Mouse (Mus musculus) adrenal gland, postnatal 36 days (tissue): ENCODE results near the gene Syne4. TPM values are rescaled to one million over a fixed set of nuclear protein-coding genes. Genes with fewer than 3 reads are reported as not detected.
A peak's percentile ranks its signal among the peaks of the same experiment; 100 is the strongest.

Experiments used
- DNase-seq, 2 experiments: peaks; one replicate each; pipeline ENCODE4 v3.0.0; 2021; ENCODE audit warnings: mixed read lengths in 1 of 2
- long read RNA-seq, 2 experiments: library from polyadenylated mRNA; stranded (forward); transcript quantifications; one replicate each; pipeline ENCODE4 v2.0.0; 2021; ENCODE audit warnings: borderline sequencing depth in 2 of 2
- total RNA-seq, 2 experiments: library from RNA; stranded (reverse); gene quantifications; 2 replicates each; pipeline ENCODE4 v1.2.3; 2021

Gene Syne4
- 10 to 100 TPM; 21.8 to 49.1 TPM for total RNA-seq
- long read RNA-seq, experiment 1, partial matches to known transcripts = 0 of 8 reads
- long read RNA-seq, experiment 1, other reads (novel, unspliced or antisense) = 2 of 8 reads
- long read RNA-seq, experiment 2, partial matches to known transcripts = 4 of 13 reads
- long read RNA-seq, experiment 2, other reads (novel, unspliced or antisense) = 5 of 13 reads

DNA sequence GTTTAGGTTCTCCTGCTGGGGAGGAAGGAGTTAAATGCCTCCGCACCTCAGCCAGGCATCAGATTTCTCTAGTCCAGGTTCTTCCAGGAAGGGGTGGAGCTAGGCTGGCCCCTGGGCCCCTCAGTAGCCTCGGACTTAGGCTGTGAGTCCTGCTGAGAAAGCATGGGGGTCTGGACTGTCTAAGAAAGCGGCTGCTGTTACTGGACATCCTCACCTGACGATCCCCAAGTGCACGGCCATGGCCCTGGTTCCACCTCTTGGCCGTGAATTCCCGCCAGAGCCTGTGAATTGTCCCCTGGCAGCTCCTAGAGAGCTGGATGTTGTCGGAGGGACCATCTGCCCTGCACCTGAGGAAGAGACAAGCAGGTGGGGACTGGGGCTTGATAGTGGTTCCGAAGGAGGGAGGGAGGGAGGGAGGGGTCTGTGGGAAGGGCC is at the start of gene Syne4:
Gene Syne4, plus strand, starts transcription at position 87 of the 435 bp plus-strand sequence.
- DNase-seq = peak in 1 of 2 experiments; percentile 26

- DNase-seq = peak in 1 of 2 experiments; percentile 40
These were observed 49.6 kb upstream of the Syne4 start for GRCm38 (mm10) chr7:30265041-30265440.

DNA sequence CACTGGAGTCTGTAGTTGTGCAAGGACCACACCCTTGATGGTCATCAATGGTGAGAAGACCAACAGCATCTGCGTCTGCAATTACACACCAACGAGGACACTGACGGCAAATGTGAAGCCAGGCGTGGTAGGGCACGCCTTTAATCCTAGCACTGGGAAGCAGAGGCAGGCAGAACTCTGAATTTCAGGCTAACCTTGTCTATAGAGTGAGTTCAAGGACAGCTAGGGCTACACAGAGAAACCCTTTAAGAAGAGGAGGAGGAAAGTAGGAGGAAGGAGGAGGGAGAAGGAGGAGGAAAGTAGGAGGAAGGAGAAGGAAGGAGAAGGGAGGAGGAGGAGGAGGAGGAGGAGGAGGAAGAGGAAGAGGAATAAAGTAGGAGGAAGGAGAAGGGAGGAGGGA is 49.1 kb upstream of the Syne4 start:
- DNase-seq = no peak

GRCm38 (mm10) chr7:30265935-30266334 is 48.7 kb upstream of the Syne4 start:
- no peak for DNase-seq

- DNase-seq = no peak
These were observed 47.8 kb upstream of the Syne4 start for GRCm38 (mm10) chr7:30266780-30267179.

DNA sequence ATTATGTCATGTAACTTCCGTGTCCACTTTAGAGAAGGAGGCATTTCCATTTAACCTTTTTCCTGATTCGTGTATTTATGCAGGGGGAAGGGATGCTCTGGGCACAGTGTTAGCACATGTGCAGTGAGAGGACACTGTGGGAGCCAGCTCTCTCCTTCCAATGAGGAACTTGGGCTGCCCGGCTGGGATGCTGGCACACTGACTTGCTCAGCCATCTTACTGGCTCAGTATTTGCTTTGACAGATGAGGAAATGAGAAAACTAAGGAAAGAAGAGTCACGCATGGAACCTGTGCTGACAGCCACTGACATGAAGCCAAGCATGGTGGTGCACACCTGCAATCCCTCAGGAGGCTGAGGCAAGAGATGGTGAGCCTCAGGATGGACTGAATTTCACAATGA is 45.0 kb upstream of the Syne4 start:
- DNase-seq = no peak

GRCm38 (mm10) chr7:30274383-30274782 is 40.2 kb upstream of the Syne4 start:
- DNase-seq = no peak

DNA sequence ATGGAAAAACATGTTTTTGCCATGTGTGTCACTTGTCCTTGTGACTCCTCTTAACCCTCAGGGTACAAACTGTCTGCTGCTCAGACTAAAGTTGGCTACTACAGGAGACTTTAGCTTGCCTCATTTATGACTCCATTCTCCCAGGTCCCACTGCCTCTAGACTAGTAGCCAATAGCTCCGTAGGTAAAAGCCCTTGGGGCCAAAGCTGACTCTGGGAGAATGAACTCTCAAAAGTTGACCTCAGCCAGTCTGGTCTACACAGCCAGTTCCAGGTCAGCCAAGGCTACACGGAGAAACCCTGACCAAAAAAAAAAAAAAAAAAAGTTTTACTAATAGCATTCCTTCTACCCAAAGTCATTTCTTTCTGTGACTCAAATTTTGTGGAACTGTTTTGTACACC is 35.7 kb upstream of the Syne4 start:
- DNase-seq = no peak

- no peak for DNase-seq
These were observed 35.1 kb upstream of the Syne4 start for GRCm38 (mm10) chr7:30279536-30279935.

- peak; percentile 93 to 96 for DNase-seq
These were observed 34.5 kb upstream of the Syne4 start, which contains the start of the genes Thap8 and Wdr62 for GRCm38 (mm10) chr7:30279951-30280669. Thap8 (plus strand) TSS chr7:30280094. Wdr62 (minus strand) TSS chr7:30280419.

GRCm38 (mm10) chr7:30280670-30281138 is 33.9 kb upstream of the Syne4 start:
- peak; percentile 86 to 87 for DNase-seq

DNA sequence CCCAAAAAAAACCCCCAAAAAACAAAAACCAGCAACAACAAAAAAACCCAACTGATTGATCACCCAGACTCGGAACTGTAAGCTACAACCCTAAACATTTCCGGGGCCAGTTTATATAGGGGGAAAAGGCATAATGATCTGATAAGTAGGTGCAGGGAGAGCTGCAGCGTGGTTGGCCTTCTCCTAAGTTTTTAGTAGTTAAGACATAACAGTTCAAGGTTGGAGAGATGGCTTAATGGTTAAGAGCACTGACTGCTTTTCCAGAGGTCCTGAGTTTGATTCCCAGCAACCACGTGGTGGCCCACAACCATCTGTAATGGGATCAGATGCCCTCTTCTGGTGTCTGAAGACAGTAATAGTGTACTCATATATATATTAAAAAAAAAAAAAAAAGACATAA is 33.1 kb upstream of the Syne4 start:
- DNase-seq = no peak

GRCm38 (mm10) chr7:30282740-30283139 is 31.9 kb upstream of the Syne4 start:
- DNase-seq = no peak

DNA sequence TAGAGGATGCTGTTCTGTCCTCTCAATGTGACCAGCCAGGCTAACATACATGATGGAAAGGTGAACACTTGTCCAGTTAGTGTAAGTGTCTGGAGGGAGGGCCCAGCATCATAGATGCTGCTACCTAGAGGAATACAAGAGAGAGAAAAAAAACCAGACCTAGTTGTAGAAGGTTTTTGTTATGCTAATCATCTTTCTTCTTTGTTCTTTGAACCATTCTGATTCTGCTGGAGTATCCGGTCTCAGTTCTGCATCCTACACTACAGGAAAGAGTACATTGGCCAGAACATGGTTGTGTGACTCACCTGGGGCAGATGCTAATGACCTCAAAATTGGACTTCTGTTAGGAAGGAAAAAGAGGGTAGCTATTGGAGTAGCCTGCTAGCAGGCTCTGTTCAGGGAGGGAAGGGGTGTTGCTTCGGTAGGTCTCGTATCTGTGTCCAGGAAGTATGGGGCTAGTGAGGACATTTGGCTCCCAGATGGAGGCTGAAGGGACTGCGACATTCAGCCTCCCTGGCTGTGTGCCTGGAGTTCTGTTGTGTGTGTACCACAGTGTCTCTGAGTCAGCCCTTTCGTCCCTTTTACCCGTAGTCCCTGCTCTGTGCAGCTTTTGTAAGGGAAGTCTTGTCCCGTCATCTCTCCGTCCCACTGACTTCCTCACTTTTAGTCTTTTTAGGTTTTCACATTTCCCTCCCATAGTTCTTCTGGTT is 27.8 kb upstream of the Syne4 start:
- DNase-seq = peak; percentile 44 to 76

GRCm38 (mm10) chr7:30288046-30288445 is 26.6 kb upstream of the Syne4 start:
- no peak for DNase-seq

- DNase-seq = no peak
These were observed 25.4 kb upstream of the Syne4 start for GRCm38 (mm10) chr7:30289071-30289713.

- DNase-seq = no peak
These were observed 24.8 kb upstream of the Syne4 start for GRCm38 (mm10) chr7:30289714-30290399.

- DNase-seq = peak; percentile 59 to 74
These were observed 23.1 kb upstream of the Syne4 start, which contains the start of gene Clip3 for GRCm38 (mm10) chr7:30291215-30292131. Clip3 (plus strand) TSS chr7:30291728.

DNA sequence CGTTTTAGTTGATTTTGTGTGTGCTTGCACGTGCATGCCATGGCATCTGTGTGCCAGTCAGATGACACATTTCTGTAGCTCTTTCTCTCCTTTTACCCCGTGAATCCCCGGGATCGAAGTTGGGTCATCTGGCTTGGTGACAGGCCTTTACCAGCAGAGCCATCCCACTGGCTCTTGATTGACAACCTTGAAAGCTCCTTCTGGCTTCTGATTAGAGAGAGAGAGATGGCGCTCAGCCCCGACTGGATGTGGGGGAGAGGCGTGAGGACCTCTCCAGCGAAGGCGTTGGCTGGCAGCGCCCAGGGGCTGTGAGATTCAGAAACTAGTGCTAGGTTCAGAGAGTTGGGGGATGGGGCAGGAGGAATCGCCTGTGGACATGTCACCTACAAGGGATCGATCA is 20.8 kb upstream of the Syne4 start:
- no peak for DNase-seq

- DNase-seq = no peak
These were observed 20.3 kb upstream of the Syne4 start for GRCm38 (mm10) chr7:30294296-30294695.

- peak; percentile 74 to 78 for DNase-seq
These were observed 19.5 kb upstream of the Syne4 start for GRCm38 (mm10) chr7:30295103-30295502.
